Mouse (Mus musculus) cortical plate, adult 2 months (tissue): ENCODE results near the gene Ipo4.

ENCODE experiments used
- CTCF ChIP-seq: fragments of 200-500 bp; IDR thresholded peaks from 2 replicates; pipeline ENCODE4 v1.5.1; 2011; ENCODE audit warnings: mild to moderate bottlenecking, control low read depth, low read length; ENCODE audit not compliant: insufficient read depth; ENCODE audit errors: extremely low read depth
- POLR2A ChIP-seq: fragments of 200-500 bp; IDR thresholded peaks from 2 replicates; pipeline ENCODE4 v1.6.1; 2011; ENCODE audit warnings: mild to moderate bottlenecking, low read length, control low read depth; ENCODE audit not compliant: insufficient read depth; ENCODE audit errors: extremely low read depth

GRCm38 (mm10) chr14:55672741-55673060 lies 36.9 kb upstream of the Ipo4 start:
- TF ChIP-seq CTCF (no peak), POLR2A (no peak)
